Mouse (Mus musculus) lung, adult 2 months (tissue): ENCODE results near the gene Clp1.
A peak's percentile ranks its signal among the peaks of the same experiment; 100 is the strongest.

Experiments
- CTCF ChIP-seq: fragments of 200-500 bp; IDR thresholded peaks from 2 replicates; pipeline ENCODE4 v1.5.1; 2011; ENCODE audit warnings: mild to moderate bottlenecking, low read length, control low read depth; ENCODE audit not compliant: insufficient read depth
- POLR2A ChIP-seq: fragments of 200-500 bp; IDR thresholded peaks from 2 replicates; pipeline ENCODE4 v1.6.1; 2011; ENCODE audit warnings: low read depth, mild to moderate bottlenecking, control low read depth, low read length, borderline replicate concordance; ENCODE audit errors: extremely low read depth

GRCm38 (mm10) chr2:84741841-84742450 lies 14.8 kb upstream of the Clp1 start:
- no peak for TF ChIP-seq CTCF
- TF ChIP-seq POLR2A, result peak; percentile 18; the same call in 1 of the 2 replicates
